Mouse (Mus musculus) liver, postnatal 0 days (tissue): ENCODE measurements around the gene Psap.

ENCODE experiments used
- CTCF ChIP-seq: sonication (generic); IDR thresholded peaks from 2 replicates; pipeline ENCODE4 v1.5.1; 2016; ENCODE audit warnings: antibody characterized with exemption, low read depth
- EP300 ChIP-seq: IDR thresholded peaks from 2 replicates; pipeline ENCODE4 v1.6.1; 2016; ENCODE audit warnings: antibody characterized with exemption, low read depth, mild to moderate bottlenecking

- no peak for TF ChIP-seq CTCF
- TF ChIP-seq EP300 = no peak
Measured at GRCm38 (mm10) chr10:60284248-60284647, 6.8 kb downstream of the Psap start.
